Mouse (Mus musculus): Measurements from ENCODE around the gene Cdk5r2. TPM values are rescaled to one million over a fixed set of nuclear protein-coding genes. Genes with fewer than 3 reads are reported as not detected.

The Cdk5r2 gene
- total RNA-seq, 2 experiments from 2014 or later: not detected

- DNase-seq (ENCODE audit: low spot score): no peak
Measured at GRCm38 (mm10) chr1:74891513-74891912, 36.8 kb downstream of the Cdk5r2 start.

GRCm38 (mm10) chr1:74892351-74893133 is 37.8 kb downstream of the Cdk5r2 start:
- no peak for DNase-seq (ENCODE audit: low spot score)

GRCm38 (mm10) chr1:74893134-74893855 is 38.6 kb downstream of the Cdk5r2 start, which contains the start of gene Cryba2:
Gene Cryba2, minus strand, starts transcription at chr1:74893143.
- DNase-seq (ENCODE audit: low spot score): peak; percentile 18

GRCm38 (mm10) chr1:74894966-74895365 is 40.2 kb downstream of the Cdk5r2 start:
- DNase-seq (ENCODE audit: low spot score): peak; percentile 40

- no peak for DNase-seq (ENCODE audit: low spot score)
Measured at GRCm38 (mm10) chr1:74897976-74898375, 43.2 kb downstream of the Cdk5r2 start.

GRCm38 (mm10) chr1:74898656-74899431 is 44.1 kb downstream of the Cdk5r2 start:
- no peak for DNase-seq (ENCODE audit: low spot score)

GRCm38 (mm10) chr1:74900341-74901285 is 45.9 kb downstream of the Cdk5r2 start:
- no peak for DNase-seq (ENCODE audit: low spot score)

GRCm38 (mm10) chr1:74901686-74902085 is 47.0 kb downstream of the Cdk5r2 start:
- peak; percentile 42 for DNase-seq (ENCODE audit: low spot score)

GRCm38 (mm10) chr1:74902191-74902590 is 47.5 kb downstream of the Cdk5r2 start:
- no peak for DNase-seq (ENCODE audit: low spot score)

Small RNA genes lying within 50 kb of the gene (microRNA-seq; reads per million reads assigned to microRNA genes)
- 13.6 reads per million, percentile 30 among the genes with 10 or more reads in this experiment for gene Mir375

Other genes starting within 250 kb of the Cdk5r2 start
- 10 to 100 TPM in 1 of 2 experiments, 1 to 10 TPM in 1; 9.0 to 11.0 TPM for gene Ttll4, start 193.2 kb upstream of the Cdk5r2 start, total RNA-seq (2021)
- gene Cyp27a1, start 141.4 kb upstream of the Cdk5r2 start, total RNA-seq (2021): 10 to 100 TPM; 55.7 to 57.8 TPM
- 100 to 1,000 TPM in 1 of 2 experiments, 10 to 100 TPM in 1; 75.0 to 102 TPM for gene Prkag3, start 105.7 kb upstream of the Cdk5r2 start, total RNA-seq (2021)
- under 1 TPM; 0.45 to 0.50 TPM for gene Wnt6, start 83.0 kb upstream of the Cdk5r2 start, total RNA-seq (2021)
- gene Wnt10a, start 63.4 kb upstream of the Cdk5r2 start, total RNA-seq (2021): under 1 TPM; 0.11 to 0.14 TPM
- gene Fev, start 30.5 kb downstream of the Cdk5r2 start, total RNA-seq (2021): not detected
- gene Cryba2, start 38.2 kb downstream of the Cdk5r2 start, total RNA-seq (2021): not detected
- gene Cfap65, start 80.7 kb downstream of the Cdk5r2 start, total RNA-seq (2021): not detected
- under 1 TPM; 0.16 to 0.26 TPM for gene Ihh, start 96.7 kb downstream of the Cdk5r2 start, total RNA-seq (2021)